Mouse (Mus musculus) gastrocnemius, adult 18-20 months (tissue): ENCODE measurements around the gene Lgals3bp. TPM values are rescaled to one million over a fixed set of nuclear protein-coding genes. Genes with fewer than 3 reads are reported as not detected.
"Not testable (repeated sequence)": the region's sequence is repeated elsewhere in the genome, so short reads cannot be mapped to it uniquely, and the experiment has no call there.

Experiments
- DNase-seq: peaks from one replicate; pipeline ENCODE4 v3.0.0; 2021; ENCODE audit warnings: low spot score
- total RNA-seq, 2 experiments: library from RNA; stranded (reverse); gene quantifications; 2 replicates each; pipeline ENCODE4 v1.2.3; 2021

Lgals3bp gene
- total RNA-seq, 2 experiments from 2014 or later: 15.8 to 17.1 TPM

DNA sequence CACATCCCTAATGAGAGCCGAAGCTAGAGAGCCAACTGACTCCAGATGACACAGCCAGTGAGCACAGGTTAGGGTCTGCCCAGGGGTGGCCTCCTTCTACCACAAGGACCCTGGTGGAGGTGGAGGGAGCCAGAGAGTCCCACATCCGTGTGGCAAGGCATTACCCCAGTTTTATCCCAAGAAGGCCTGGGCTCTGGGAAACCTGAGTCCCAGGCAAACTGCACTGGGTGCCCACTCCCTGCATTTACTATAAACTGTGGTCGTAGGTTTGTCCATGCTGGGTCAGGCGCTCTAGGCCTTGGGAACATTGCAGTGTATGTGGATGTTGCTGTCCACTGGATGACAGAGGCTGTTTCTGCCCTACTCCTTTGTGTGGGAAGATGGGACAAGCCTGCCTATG is 697 bp downstream of the Lgals3bp start:
- DNase-seq: no peak

DNA sequence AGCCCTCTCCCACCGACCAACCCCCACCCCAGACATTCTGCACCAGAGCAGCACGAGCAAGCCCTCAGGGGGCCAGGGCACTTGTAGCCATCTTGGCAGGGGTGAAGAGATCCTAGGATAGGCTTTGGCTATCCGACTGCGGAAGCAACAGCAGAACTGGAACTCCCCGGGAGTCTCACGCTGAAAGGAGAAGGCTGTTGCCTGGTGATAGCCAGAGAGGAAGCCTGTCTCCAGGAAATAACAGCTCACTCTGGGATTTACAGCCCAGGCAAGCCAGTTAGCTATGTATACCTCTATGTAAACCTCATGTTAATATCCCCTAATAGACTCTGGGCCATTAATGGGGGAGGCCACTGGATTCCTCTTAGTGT is 1.3 kb downstream of the Lgals3bp start:
- no peak for DNase-seq

GRCm38 (mm10) chr11:118399891-118400565 is 1.9 kb downstream of the Lgals3bp start:
- DNase-seq: no peak

GRCm38 (mm10) chr11:118397806-118398530 is 3.9 kb downstream of the Lgals3bp start:
- no peak for DNase-seq

- DNase-seq: no peak
These were observed 7.4 kb downstream of the Lgals3bp start for GRCm38 (mm10) chr11:118394538-118394937.

- no peak for DNase-seq
These were observed 7.9 kb downstream of the Lgals3bp start for GRCm38 (mm10) chr11:118393991-118394390.

DNA sequence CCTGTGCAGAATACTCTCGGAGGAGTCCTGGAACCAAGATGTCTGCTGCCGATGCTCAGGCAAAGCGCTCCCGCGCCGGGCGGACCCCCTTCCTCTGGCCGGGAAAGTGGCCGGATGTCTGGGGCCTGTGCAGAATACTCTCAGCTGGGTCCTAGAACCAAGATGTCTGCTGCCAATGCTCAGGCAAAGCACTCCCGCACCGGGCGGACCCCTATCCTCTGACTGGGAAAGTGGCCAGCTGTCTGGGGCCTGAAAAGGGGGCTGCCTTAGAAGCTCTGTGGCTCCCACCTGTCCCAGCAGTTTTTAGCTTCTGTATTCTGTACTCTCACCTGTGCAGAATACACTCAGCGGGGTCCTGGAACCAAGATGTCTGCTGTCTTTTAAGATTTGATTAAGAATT is 14.1 kb downstream of the Lgals3bp start:
- not testable (repeated sequence) for DNase-seq

DNA sequence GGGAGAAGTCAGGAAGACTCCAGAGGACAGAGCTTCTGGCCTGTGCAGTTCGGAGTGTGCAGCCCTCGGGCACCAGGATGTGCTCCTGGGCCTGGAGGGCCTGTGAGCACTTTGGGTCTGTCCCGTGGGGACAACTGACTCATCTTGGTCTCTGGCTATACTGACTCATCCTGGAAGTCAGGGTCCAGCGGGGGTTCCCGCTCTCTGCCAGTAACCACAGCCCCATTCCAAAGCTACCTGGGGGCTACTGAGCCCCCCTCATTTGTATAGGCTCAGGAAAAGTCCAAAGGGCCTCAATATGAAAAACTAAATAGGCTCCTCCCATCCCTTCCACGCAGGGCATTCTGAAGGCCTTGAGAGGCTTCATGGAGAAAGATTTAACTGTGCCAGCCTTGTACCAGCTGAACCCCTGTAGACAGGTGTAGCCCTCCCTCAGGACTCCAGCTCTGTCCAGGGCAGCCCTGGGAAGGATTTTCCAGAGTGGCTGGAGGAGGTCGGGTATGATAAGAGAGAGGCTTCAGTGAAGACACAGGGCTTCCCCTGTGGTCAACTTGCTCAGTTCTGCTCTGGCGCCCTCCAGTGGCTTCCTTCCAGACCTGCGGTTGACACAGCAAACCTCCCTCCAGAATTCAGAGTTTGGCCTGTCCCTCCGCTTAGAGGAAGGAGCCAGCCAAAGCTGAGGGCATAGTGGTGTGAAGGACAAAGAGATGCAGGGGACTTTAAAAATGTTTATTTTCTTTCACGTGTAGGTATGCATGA is 22.5 kb downstream of the Lgals3bp start:
- DNase-seq: peak; percentile 92

GRCm38 (mm10) chr11:118378656-118379055 is 23.2 kb downstream of the Lgals3bp start:
- no peak for DNase-seq

DNA sequence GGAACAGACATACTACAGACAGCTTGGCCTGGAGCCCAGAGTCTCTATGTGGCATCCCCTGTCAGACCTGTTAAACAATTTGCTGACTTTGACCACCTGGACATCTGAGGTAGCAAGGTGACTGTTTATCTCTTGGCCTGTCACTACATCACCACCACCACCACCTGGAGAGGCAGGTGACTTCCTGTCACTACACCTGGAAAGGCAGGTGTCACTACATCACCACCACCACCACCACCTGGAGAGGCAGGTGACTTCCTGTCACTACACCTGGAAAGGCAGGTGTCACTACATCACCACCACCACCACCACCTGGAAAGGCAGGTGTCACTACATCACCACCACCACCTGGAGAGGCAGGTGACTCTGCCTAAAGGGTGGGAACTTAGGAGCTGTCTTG is 25.6 kb downstream of the Lgals3bp start:
- DNase-seq: not testable (repeated sequence)

DNA sequence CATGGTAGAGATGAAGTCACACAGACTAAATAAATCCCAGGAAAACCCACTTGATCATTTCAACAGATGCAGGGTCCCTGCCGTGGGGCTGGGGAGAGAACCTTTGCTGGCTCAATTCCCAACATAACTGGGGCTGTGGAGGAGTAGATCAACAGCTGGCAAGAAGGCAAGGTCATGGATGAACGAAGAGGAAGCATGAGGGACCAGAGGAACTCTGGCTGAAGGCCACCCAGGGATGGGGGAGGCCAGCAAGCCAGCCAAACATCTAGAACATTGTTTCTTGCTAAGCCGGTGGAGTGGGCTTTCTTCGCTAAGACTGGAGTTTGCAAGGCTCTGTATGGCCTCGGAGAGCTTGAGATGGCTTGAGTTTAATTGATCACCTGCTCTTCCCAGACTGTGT is 26.0 kb downstream of the Lgals3bp start:
- DNase-seq: no peak

- DNase-seq: no peak
These were observed 26.4 kb downstream of the Lgals3bp start for GRCm38 (mm10) chr11:118375461-118375860.

GRCm38 (mm10) chr11:118375006-118375405 is 26.9 kb downstream of the Lgals3bp start:
- no peak for DNase-seq

DNA sequence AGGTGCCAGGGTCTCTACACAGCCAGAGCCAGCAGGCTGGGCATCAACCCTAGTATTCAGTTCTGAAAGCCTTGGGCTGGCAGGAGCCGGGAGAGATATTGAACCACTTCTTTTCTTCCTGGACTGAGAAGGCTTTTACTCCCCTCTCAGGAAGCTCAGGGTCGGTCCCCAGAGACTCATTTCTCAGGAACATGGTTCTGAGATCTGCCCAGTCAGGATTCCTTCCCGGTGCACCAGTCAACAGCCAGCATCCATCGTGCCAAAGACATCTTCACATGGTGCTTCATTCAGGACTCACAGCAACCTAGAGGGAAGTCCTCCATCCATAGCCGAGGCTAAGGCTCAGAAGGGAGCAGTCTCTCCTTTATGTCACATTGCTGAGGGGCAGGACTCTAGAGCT is 27.4 kb downstream of the Lgals3bp start:
- DNase-seq: no peak

- no peak for DNase-seq
These were observed 29.3 kb downstream of the Lgals3bp start for GRCm38 (mm10) chr11:118372641-118373040.

GRCm38 (mm10) chr11:118371876-118372275 is 30.0 kb downstream of the Lgals3bp start:
- no peak for DNase-seq

DNA sequence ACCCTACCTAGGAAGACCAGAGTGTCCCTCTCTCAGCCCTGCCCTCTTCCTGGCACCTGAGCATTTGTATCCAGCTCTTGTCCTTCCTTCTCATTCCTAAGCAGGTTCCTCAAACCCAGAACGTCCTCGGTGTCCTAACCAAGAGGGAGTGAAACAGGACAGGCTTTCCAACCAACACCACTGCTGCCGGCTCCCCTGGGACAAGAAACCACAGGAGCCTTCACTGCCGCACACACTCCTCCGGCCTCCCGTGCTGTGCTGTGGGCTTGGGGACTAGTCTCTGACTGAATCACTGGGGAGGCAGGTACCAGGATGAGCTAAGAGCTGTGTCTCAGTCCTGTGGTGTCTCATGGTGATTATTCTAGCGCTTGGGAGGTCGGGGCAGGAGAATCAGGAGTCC is 32.2 kb downstream of the Lgals3bp start:
- DNase-seq: no peak

GRCm38 (mm10) chr11:118369251-118369650 is 32.6 kb downstream of the Lgals3bp start:
- DNase-seq: no peak

- no peak for DNase-seq
These were observed 33.6 kb downstream of the Lgals3bp start for GRCm38 (mm10) chr11:118368330-118368729.

- DNase-seq: no peak
These were observed 35.3 kb downstream of the Lgals3bp start for GRCm38 (mm10) chr11:118366559-118366958.

GRCm38 (mm10) chr11:118366108-118366507 is 35.8 kb downstream of the Lgals3bp start:
- DNase-seq: peak; percentile 53

- DNase-seq: peak; percentile 70
These were observed 36.7 kb downstream of the Lgals3bp start for GRCm38 (mm10) chr11:118365171-118365570.
